Mouse (Mus musculus): Measurements from ENCODE around the gene Naa40. TPM values are rescaled to one million over a fixed set of nuclear protein-coding genes. Genes with fewer than 3 reads are reported as not detected.

The Naa40 gene
- polyA plus RNA-seq, 1 experiment from 2014 or later: 47.8 TPM

DNA sequence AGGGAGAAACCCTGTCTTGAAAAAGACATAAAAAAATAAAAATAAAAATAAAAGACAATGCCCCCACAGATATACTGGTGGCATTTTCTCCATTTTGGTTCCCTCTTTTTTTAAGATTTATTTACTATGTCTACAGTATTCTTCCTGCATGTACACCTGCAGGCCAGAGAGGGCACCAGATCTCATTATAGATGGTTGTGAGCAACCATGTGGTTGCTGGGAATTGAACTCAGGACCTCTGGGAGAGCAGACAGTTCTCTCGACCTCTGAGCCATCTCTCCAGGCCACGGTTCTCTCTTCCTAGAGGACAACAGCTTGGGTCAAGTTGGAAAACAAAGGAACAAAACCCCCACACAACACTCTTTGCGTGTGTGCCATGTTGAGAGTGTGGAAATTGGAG is 21.0 kb upstream of the Naa40 start:
- DNase-seq (ENCODE audit: low spot score): no peak
- no peak overlapping the region for H3K9ac ChIP-seq (ENCODE audit: low read depth, low read length)
- H3K4me3 ChIP-seq (ENCODE audit: low read depth, low read length): no peak overlapping the region
- H3K36me3 ChIP-seq (ENCODE audit: control insufficient read depth, insufficient read depth, low read length): no peaks in the 10 kb centered on the region
- H3K27me3 ChIP-seq (replicated peaks; ENCODE audit: control insufficient read depth, insufficient read depth, low read length): no peaks in the 10 kb centered on the region
- H3K9me3 ChIP-seq (ENCODE audit: control insufficient read depth, low read length): peaks cover 5% of the 10 kb centered on the region; the same call in 1 of the 2 replicates
- WGBS: 89% methylated on average over 3 of the region's 3 CpGs
- peaks cover 20% of the 10 kb centered on the region for H3K4me1 ChIP-seq (ENCODE audit: control insufficient read depth, insufficient read depth, low read length)
- H3K27ac ChIP-seq (replicated peaks; ENCODE audit: low read depth, low read length): no peak overlapping the region
- no peak for ATAC-seq (ENCODE audit: low read depth)
- H3K4me2 ChIP-seq (ENCODE audit: low read depth, low read length): no peak overlapping the region

DNA sequence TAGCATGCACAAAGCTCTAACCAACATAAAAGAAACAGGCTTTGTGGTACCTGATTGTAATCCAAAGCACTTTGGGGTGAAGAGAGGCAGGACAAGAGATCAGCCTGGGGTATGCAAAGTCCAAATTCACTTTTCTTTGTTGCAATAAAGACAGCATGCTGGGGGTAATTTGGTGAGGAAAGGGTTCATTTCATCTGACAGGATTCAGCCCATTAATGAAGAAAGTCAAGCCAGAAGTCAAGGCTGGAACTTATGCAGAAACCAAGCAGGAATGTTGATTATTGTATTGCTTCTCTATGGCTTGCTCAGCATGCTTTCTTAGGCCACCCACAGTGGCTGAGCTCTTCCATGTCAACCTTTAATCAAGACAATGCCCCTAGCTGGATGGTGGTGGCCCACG is 20.5 kb upstream of the Naa40 start:
- no peak overlapping the region for H3K4me3 ChIP-seq (ENCODE audit: low read depth, low read length)
- no peak for ATAC-seq (ENCODE audit: low read depth)

DNA sequence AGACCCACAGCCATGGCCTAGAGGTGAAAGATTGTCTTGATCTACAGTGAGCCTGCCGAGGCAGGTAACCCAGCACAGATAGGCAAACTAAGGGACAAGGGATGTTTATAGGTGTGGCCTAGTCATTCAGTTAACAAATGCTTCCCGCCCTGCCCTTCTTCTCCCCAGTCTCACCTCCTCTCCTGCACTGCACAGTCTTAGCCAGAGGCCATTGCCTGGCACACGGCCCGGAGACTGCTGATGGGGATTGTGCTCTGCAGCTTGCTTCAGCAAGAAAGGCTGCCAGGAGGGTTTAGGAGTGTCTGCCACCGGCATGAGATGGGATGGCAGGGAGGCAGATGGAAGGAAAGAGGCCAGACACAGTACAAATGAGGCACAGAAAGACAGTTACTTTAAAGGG is 16.9 kb upstream of the Naa40 start:
- Histone ChIP-seq H3K9me3 (ENCODE audit: control insufficient read depth, low read length) (peaks cover 5% of the 10 kb centered on the region; the same call in 1 of the 2 replicates), H3K9ac (ENCODE audit: low read depth, low read length) (no peak overlapping the region), H3K4me1 (ENCODE audit: control insufficient read depth, insufficient read depth, low read length) (no peaks in the 10 kb centered on the region), H3K27me3 (replicated peaks; ENCODE audit: control insufficient read depth, insufficient read depth, low read length) (no peaks in the 10 kb centered on the region), H3K4me3 (ENCODE audit: low read depth, low read length) (no peak overlapping the region), H3K4me2 (ENCODE audit: low read depth, low read length) (no peak overlapping the region), H3K36me3 (ENCODE audit: control insufficient read depth, insufficient read depth, low read length) (no peaks in the 10 kb centered on the region), H3K27ac (replicated peaks; ENCODE audit: low read depth, low read length) (no peak overlapping the region)
- ATAC-seq (ENCODE audit: low read depth): peak; percentile 41; the same call in 1 of the 2 replicates
- WGBS: 72% methylated on average over 5 of the region's 5 CpGs
- no peak for DNase-seq (ENCODE audit: low spot score)

More for the DNA sequence above, 20.5 kb upstream of the Naa40 start:
- DNase-seq (ENCODE audit: low spot score): no peak
- no peak overlapping the region for H3K9ac ChIP-seq (ENCODE audit: low read depth, low read length)
- H3K27ac ChIP-seq (replicated peaks; ENCODE audit: low read depth, low read length): no peak overlapping the region
- 77% methylated on average over 1 of the region's 1 CpGs for WGBS
- H3K4me1 ChIP-seq (ENCODE audit: control insufficient read depth, insufficient read depth, low read length): peaks cover 16% of the 10 kb centered on the region
- no peak overlapping the region for H3K4me2 ChIP-seq (ENCODE audit: low read depth, low read length)
- no peaks in the 10 kb centered on the region for H3K36me3 ChIP-seq (ENCODE audit: control insufficient read depth, insufficient read depth, low read length)
- peaks cover 5% of the 10 kb centered on the region; the same call in 1 of the 2 replicates for H3K9me3 ChIP-seq (ENCODE audit: control insufficient read depth, low read length)
- H3K27me3 ChIP-seq (replicated peaks; ENCODE audit: control insufficient read depth, insufficient read depth, low read length): no peaks in the 10 kb centered on the region

DNA sequence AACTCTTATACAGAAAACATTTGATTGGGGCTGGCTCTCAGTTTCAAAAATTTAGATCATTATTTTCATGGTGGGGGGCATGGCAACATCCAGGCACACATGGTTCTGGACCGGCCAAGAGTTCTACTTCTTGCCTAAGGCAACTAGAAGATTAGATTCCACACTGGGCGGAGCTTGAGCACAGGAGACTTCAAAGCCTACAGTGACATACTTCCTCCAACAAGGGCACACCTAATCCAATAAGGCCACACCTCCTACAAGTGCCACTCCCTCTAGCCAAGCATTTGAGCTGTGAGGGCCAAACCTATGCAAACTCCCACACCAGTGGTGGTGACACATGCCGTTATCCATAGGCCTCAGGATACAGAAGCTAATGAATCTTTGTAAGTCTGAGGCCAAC is 5.0 kb upstream of the Naa40 start:
- no peak overlapping the region for H3K4me2 ChIP-seq (ENCODE audit: low read depth, low read length)
- H3K4me1 ChIP-seq (ENCODE audit: control insufficient read depth, insufficient read depth, low read length): no peaks in the 10 kb centered on the region
- ATAC-seq (ENCODE audit: low read depth) (no peak), DNase-seq (ENCODE audit: low spot score) (no peak)
- no peak overlapping the region for H3K4me3 ChIP-seq (ENCODE audit: low read depth, low read length)
- no peaks in the 10 kb centered on the region for H3K9me3 ChIP-seq (ENCODE audit: control insufficient read depth, low read length)
- WGBS: 71% methylated on average over 3 of the region's 3 CpGs
- no peak overlapping the region for H3K27ac ChIP-seq (replicated peaks; ENCODE audit: low read depth, low read length)
- H3K27me3 ChIP-seq (replicated peaks; ENCODE audit: control insufficient read depth, insufficient read depth, low read length): no peaks in the 10 kb centered on the region
- H3K9ac ChIP-seq (ENCODE audit: low read depth, low read length): no peak overlapping the region
- H3K36me3 ChIP-seq (ENCODE audit: control insufficient read depth, insufficient read depth, low read length): no peaks in the 10 kb centered on the region

DNA sequence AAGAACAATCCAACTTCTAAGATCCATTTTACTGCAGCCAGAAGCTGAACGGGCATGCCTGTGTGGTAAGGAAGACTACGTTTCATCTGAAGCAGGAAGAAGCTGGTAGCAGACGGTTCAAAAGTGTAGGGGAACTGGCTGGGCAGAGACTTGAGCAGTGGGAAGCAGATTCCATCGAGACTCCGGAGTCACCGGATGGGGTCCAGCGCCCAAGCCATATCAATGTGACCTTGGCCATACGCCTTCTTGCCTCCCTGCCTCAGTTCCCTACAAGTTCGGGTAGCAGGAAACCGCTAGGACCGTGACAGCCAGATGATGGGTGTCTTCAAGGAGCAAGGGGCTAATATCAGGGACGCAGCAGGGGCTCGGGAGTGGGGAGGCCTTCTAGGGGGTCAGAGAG is 692 bp downstream of the Naa40 start:
- DNase-seq (ENCODE audit: low spot score) (no peak), ATAC-seq (ENCODE audit: low read depth) (no peak)
- Histone ChIP-seq H3K9me3 (ENCODE audit: control insufficient read depth, low read length) (no peaks in the 10 kb centered on the region), H3K4me3 (ENCODE audit: low read depth, low read length) (peak overlapping the region; percentile 69), H3K27me3 (replicated peaks; ENCODE audit: control insufficient read depth, insufficient read depth, low read length) (no peaks in the 10 kb centered on the region), H3K9ac (ENCODE audit: low read depth, low read length) (peak overlapping the region; percentile 82), H3K27ac (replicated peaks; ENCODE audit: low read depth, low read length) (peak overlapping the region; percentile 73; the same call in 1 of the 2 replicates), H3K36me3 (ENCODE audit: control insufficient read depth, insufficient read depth, low read length) (peaks cover 19% of the 10 kb centered on the region), H3K4me2 (ENCODE audit: low read depth, low read length) (peak overlapping the region; percentile 73), H3K4me1 (ENCODE audit: control insufficient read depth, insufficient read depth, low read length) (peaks cover 6% of the 10 kb centered on the region; the same call in 1 of the 2 replicates)
- WGBS: 2% methylated on average over 13 of the region's 13 CpGs

DNA sequence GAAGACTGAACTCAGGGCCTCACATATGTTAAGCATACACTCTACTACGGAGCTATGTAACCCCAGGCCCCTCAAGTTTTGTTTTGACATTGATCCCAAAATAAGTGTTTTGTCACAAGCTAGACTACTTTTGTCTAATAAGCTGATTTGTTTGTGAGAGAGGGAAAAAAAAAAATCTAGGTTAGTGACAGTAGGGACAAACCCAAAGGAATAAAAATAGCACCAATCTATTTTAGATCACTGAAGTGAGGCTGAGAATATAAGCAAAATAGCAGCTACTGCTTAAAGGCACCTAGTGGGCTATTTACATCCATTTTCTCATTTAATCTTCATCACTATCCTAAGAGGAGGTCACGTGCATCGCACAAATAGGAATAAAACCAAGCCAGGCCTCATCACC is 1.4 kb downstream of the Naa40 start:
- Histone ChIP-seq H3K4me3 (ENCODE audit: low read depth, low read length) (peak overlapping the region; percentile 69), H3K4me2 (ENCODE audit: low read depth, low read length) (peak overlapping the region; percentile 73), H3K4me1 (ENCODE audit: control insufficient read depth, insufficient read depth, low read length) (peaks cover 6% of the 10 kb centered on the region; the same call in 1 of the 2 replicates), H3K9me3 (ENCODE audit: control insufficient read depth, low read length) (no peaks in the 10 kb centered on the region), H3K27ac (replicated peaks; ENCODE audit: low read depth, low read length) (no peak overlapping the region), H3K27me3 (replicated peaks; ENCODE audit: control insufficient read depth, insufficient read depth, low read length) (no peaks in the 10 kb centered on the region), H3K9ac (ENCODE audit: low read depth, low read length) (peak overlapping the region; percentile 82), H3K36me3 (ENCODE audit: control insufficient read depth, insufficient read depth, low read length) (peaks cover 19% of the 10 kb centered on the region)
- DNase-seq (ENCODE audit: low spot score) (no peak), ATAC-seq (ENCODE audit: low read depth) (no peak)
- WGBS: 85% methylated on average over 3 of the region's 3 CpGs

DNA sequence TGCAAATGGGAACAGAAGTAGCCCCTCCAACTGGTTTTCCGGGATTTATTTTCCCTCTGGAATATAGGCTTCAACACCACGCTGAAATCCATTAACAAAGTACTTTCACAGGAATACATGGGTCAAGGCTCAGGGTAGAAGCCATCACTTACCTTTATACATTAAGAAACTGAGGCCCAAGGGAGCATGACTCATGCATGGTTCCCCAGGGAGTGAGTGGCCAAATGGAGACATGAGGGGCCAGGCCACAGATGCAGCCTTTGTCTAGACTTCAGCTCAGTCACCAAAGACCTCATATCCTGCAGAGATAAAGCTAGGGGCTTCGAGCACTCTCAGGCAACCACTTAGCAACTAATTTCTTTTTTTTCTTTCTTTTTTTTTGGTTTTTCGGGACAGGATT is 4.2 kb downstream of the Naa40 start:
- DNase-seq (ENCODE audit: low spot score): no peak
- Histone ChIP-seq H3K4me3 (ENCODE audit: low read depth, low read length) (no peak overlapping the region), H3K4me2 (ENCODE audit: low read depth, low read length) (no peak overlapping the region), H3K9ac (ENCODE audit: low read depth, low read length) (no peak overlapping the region), H3K36me3 (ENCODE audit: control insufficient read depth, insufficient read depth, low read length) (peaks cover 33% of the 10 kb centered on the region), H3K27ac (replicated peaks; ENCODE audit: low read depth, low read length) (no peak overlapping the region), H3K4me1 (ENCODE audit: control insufficient read depth, insufficient read depth, low read length) (peaks cover 6% of the 10 kb centered on the region; the same call in 1 of the 2 replicates), H3K9me3 (ENCODE audit: control insufficient read depth, low read length) (no peaks in the 10 kb centered on the region), H3K27me3 (replicated peaks; ENCODE audit: control insufficient read depth, insufficient read depth, low read length) (no peaks in the 10 kb centered on the region)
- WGBS: 86% methylated on average over 4 of the region's 4 CpGs
- ATAC-seq (ENCODE audit: low read depth): no peak

DNA sequence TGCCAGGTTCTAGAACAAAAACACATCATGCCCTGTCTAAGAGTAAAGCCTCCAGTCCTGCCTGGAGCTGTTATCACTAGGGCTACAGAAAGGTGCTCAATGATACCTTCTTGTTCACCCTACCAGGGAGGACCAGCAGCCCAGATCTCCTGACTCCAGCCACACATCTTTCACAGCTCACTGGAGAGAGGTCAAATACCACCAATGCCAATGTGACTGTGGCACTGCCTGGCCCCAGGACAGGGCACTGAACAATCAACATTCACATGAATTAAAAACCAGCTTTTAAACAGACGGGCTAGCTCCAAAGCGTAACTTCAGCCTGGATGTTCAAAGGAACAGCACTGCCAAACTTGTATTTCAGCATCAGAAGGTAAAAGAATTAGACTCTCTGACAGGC is 5.0 kb downstream of the Naa40 start:
- no peak overlapping the region for H3K4me2 ChIP-seq (ENCODE audit: low read depth, low read length)
- no peak overlapping the region for H3K9ac ChIP-seq (ENCODE audit: low read depth, low read length)
- peaks cover 39% of the 10 kb centered on the region for H3K36me3 ChIP-seq (ENCODE audit: control insufficient read depth, insufficient read depth, low read length)
- no peaks in the 10 kb centered on the region for H3K27me3 ChIP-seq (replicated peaks; ENCODE audit: control insufficient read depth, insufficient read depth, low read length)
- ATAC-seq (ENCODE audit: low read depth) (no peak), DNase-seq (ENCODE audit: low spot score) (peak; percentile 28)
- H3K4me1 ChIP-seq (ENCODE audit: control insufficient read depth, insufficient read depth, low read length): peaks cover 6% of the 10 kb centered on the region; the same call in 1 of the 2 replicates
- 91% methylated on average over 2 of the region's 2 CpGs for whole genome bisulfite sequencing
- H3K9me3 ChIP-seq (ENCODE audit: control insufficient read depth, low read length): no peaks in the 10 kb centered on the region
- no peak overlapping the region for H3K4me3 ChIP-seq (ENCODE audit: low read depth, low read length)
- no peak overlapping the region for H3K27ac ChIP-seq (replicated peaks; ENCODE audit: low read depth, low read length)

DNA sequence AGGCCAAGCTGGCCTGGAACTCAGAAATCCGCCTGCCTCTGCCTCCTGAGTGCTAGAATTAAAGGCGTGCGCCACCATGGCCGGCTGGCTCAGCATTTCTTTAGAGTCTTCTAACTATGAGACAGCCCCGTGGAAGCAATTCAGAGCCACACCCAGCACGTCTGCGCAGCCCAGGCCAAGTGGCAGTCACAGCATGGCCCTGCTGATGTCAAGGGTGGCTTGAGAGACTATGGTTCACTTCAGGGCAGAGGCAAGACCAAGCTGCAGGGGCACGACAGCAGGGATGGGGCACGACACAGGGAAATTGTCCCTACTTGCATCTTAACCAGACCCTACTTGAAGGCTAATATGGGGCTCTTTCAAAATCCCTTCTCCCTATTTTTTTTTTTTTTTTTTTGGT is 5.5 kb downstream of the Naa40 start:
- Histone ChIP-seq H3K27me3 (replicated peaks; ENCODE audit: control insufficient read depth, insufficient read depth, low read length) (no peaks in the 10 kb centered on the region), H3K9ac (ENCODE audit: low read depth, low read length) (no peak overlapping the region), H3K4me3 (ENCODE audit: low read depth, low read length) (no peak overlapping the region), H3K36me3 (ENCODE audit: control insufficient read depth, insufficient read depth, low read length) (peaks cover 44% of the 10 kb centered on the region), H3K9me3 (ENCODE audit: control insufficient read depth, low read length) (no peaks in the 10 kb centered on the region), H3K4me2 (ENCODE audit: low read depth, low read length) (no peak overlapping the region), H3K4me1 (ENCODE audit: control insufficient read depth, insufficient read depth, low read length) (peaks cover 6% of the 10 kb centered on the region; the same call in 1 of the 2 replicates), H3K27ac (replicated peaks; ENCODE audit: low read depth, low read length) (no peak overlapping the region)
- no peak for DNase-seq (ENCODE audit: low spot score)
- WGBS: 93% methylated on average over 9 of the region's 9 CpGs
- ATAC-seq (ENCODE audit: low read depth): no peak
